Mouse (Mus musculus): ENCODE results near the gene Qars.

DNA sequence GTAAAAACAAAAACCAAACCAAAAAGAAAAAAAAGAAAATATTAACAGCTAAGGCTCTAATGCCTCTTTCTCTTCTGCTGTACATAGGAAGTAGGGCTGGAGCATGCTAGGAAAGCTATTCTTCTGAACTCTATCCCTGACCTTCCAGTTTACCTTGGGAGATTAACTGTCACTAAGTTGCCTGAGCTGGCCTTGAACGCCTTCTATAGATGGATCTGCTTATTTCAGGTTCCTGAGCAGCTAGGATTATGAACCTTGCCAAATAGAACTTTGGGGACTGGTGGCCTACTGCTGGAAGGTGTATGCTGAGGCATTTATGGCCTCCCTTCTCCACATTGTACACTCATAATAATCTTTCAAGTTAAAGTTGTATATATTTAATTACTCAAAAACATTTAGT, 23.4 kb downstream of the Qars start:
- TF ChIP-seq POLR2A (IDR thresholded peaks at IDR 0.05; ENCODE audit: borderline replicate concordance, extremely low read depth, insufficient read depth, insufficient read length, poor library complexity, severe bottlenecking) (no peak), CTCF (IDR thresholded peaks at IDR 0.05; ENCODE audit: borderline replicate concordance, extremely low read depth, insufficient read depth, insufficient read length) (no peak)

All from brain, embryonic 14.5 days (tissue).